Mouse (Mus musculus) CH12.LX (cell line): ENCODE results near the gene Alg12. TPM values are rescaled to one million over a fixed set of nuclear protein-coding genes. Genes with fewer than 3 reads are reported as not detected.

Source experiments
- DNase-seq: peaks from one replicate; pipeline ENCODE4 v3.0.0-alpha.2; 2013; ENCODE audit errors: extremely low read depth
- H3K27ac ChIP-seq: 2 replicates; pipeline ENCODE4 v1.5.1; 2012; ENCODE audit warnings: low read depth, mild to moderate bottlenecking, control low read depth, moderate library complexity; ENCODE audit not compliant: insufficient read depth
- H3K27me3 ChIP-seq: replicated peaks from 2 replicates; pipeline ENCODE3; 2012; ENCODE audit warnings: inconsistent platforms
- H3K36me3 ChIP-seq, 2 experiments: replicated peaks in 1 of 2; 2 replicates each; pipeline versions ENCODE3 to v1.6.1; 2012; ENCODE audit warnings: inconsistent platforms in 1 of 2, low read length in 1 of 2, mild to moderate bottlenecking in 1 of 2, mixed read lengths in 1 of 2, moderate library complexity in 1 of 2; ENCODE audit not compliant: control insufficient read depth in 1 of 2, insufficient read depth in 1 of 2
- H3K4me1 ChIP-seq, 2 experiments: 2 replicates each; pipeline ENCODE4 v1.6.1; 2012; ENCODE audit warnings: inconsistent platforms in 1 of 2, moderate library complexity in 1 of 2; ENCODE audit not compliant: insufficient read depth in 2 of 2, control insufficient read depth in 1 of 2
- H3K4me2 ChIP-seq: 2 replicates; pipeline ENCODE4 v1.6.1; 2012; ENCODE audit warnings: low read depth, mild to moderate bottlenecking, control low read depth; ENCODE audit not compliant: poor library complexity, insufficient read depth, severe bottlenecking
- H3K4me3 ChIP-seq, 3 experiments: fragments of 150-350 bp in 1 of 3; sonication (generic) in 1 of 3; replicated peaks in 1 of 3; 2 replicates each; pipeline versions ENCODE3 to v1.5.1; 2011 to 2012; ENCODE audit warnings: low read depth in 2 of 3, low read length in 2 of 3, mild to moderate bottlenecking in 2 of 3, moderate library complexity in 2 of 3, control low read depth in 1 of 3, improper control_type of control experiment in 1 of 3, inconsistent platforms in 1 of 3, mixed read lengths in 1 of 3; ENCODE audit not compliant: poor library complexity in 1 of 3
- H3K79me2 ChIP-seq: replicated peaks from 2 replicates; pipeline ENCODE4 v1.6.1; 2012; ENCODE audit warnings: mild to moderate bottlenecking, moderate library complexity; ENCODE audit not compliant: control insufficient read depth, poor library complexity, insufficient read depth, severe bottlenecking; ENCODE audit errors: extremely low read depth
- H3K9ac ChIP-seq: 2 replicates; pipeline ENCODE4 v1.6.1; 2012; ENCODE audit warnings: low read depth, mild to moderate bottlenecking, control low read depth, moderate library complexity; ENCODE audit not compliant: insufficient read depth
- H3K9me3 ChIP-seq: replicated peaks from 2 replicates; pipeline ENCODE3; 2012; ENCODE audit warnings: low read length, inconsistent platforms, mixed read lengths
- BHLHE40 ChIP-seq: IDR thresholded peaks from 2 replicates; pipeline ENCODE4 v1.6.1; 2011; ENCODE audit warnings: mild to moderate bottlenecking, low read depth, low read length, improper control_type of control experiment
- CHD1 ChIP-seq: IDR thresholded peaks from 2 replicates; pipeline ENCODE4 v1.6.1; 2012; ENCODE audit warnings: low read depth, low read length, improper control_type of control experiment, inconsistent platforms
- CHD2 ChIP-seq: IDR thresholded peaks from 2 replicates; pipeline ENCODE4 v1.6.1; 2011; ENCODE audit warnings: low read length, improper control_type of control experiment
- CTCF ChIP-seq, 2 experiments: IDR thresholded peaks in 1 of 2; conservative IDR thresholded peaks in 1 of 2; 2 replicates each; pipeline ENCODE4 v1.5.1; 2011 to 2012; ENCODE audit warnings: low read depth in 2 of 2, low read length in 2 of 2, improper control_type of control experiment in 1 of 2, inconsistent platforms in 1 of 2, mild to moderate bottlenecking in 1 of 2, moderate library complexity in 1 of 2
- E2F4 ChIP-seq: IDR thresholded peaks from 2 replicates; pipeline ENCODE4 v1.6.1; 2011; ENCODE audit warnings: low read depth, low read length, improper control_type of control experiment; ENCODE audit not compliant: insufficient replicate concordance
- ELF1 ChIP-seq: IDR thresholded peaks from 2 replicates; pipeline ENCODE4 v1.6.1; 2014; ENCODE audit warnings: low read depth, mild to moderate bottlenecking, inconsistent platforms, low read length, improper control_type of control experiment
- EP300 ChIP-seq: IDR thresholded peaks from 2 replicates; pipeline ENCODE4 v1.6.1; 2011; ENCODE audit warnings: low read length, improper control_type of control experiment
- ETS1 ChIP-seq: conservative IDR thresholded peaks from 2 replicates; pipeline ENCODE4 v1.6.1; 2012; ENCODE audit warnings: low read depth, mild to moderate bottlenecking, inconsistent platforms, low read length, improper control_type of control experiment, moderate library complexity
- GABPA ChIP-seq: IDR thresholded peaks from 2 replicates; pipeline ENCODE4 v1.6.1; 2012; ENCODE audit warnings: low read depth, low read length, improper control_type of control experiment, inconsistent platforms; ENCODE audit not compliant: insufficient replicate concordance
- HCFC1 ChIP-seq: IDR thresholded peaks from 2 replicates; pipeline ENCODE4 v1.6.1; 2012; ENCODE audit warnings: low read depth, mild to moderate bottlenecking, inconsistent platforms, low read length, improper control_type of control experiment
- IRF4 ChIP-seq: IDR thresholded peaks from 2 replicates; pipeline ENCODE4 v1.6.1; 2014; ENCODE audit warnings: low read depth, mild to moderate bottlenecking, inconsistent platforms, low read length, improper control_type of control experiment
- JUN ChIP-seq: IDR thresholded peaks from 2 replicates; pipeline ENCODE4 v1.6.1; 2011; ENCODE audit warnings: low read depth, mild to moderate bottlenecking, low read length, improper control_type of control experiment, moderate library complexity; ENCODE audit not compliant: insufficient read depth
- JUND ChIP-seq: conservative IDR thresholded peaks from 2 replicates; pipeline ENCODE4 v1.6.1; 2011; ENCODE audit warnings: low read depth, low read length, improper control_type of control experiment
- KAT2A ChIP-seq: IDR thresholded peaks from 2 replicates; pipeline ENCODE4 v1.6.1; 2012; ENCODE audit warnings: low read length, improper control_type of control experiment, inconsistent platforms; ENCODE audit not compliant: insufficient replicate concordance
- MAFK ChIP-seq: IDR thresholded peaks from 2 replicates; pipeline ENCODE4 v1.6.1; 2011; ENCODE audit warnings: low read length, improper control_type of control experiment; ENCODE audit not compliant: insufficient replicate concordance
- MAX ChIP-seq: IDR thresholded peaks from 2 replicates; pipeline ENCODE4 v1.6.1; 2011; ENCODE audit warnings: low read length, improper control_type of control experiment
- MAZ ChIP-seq: IDR thresholded peaks from 2 replicates; pipeline ENCODE4 v1.6.1; 2012; ENCODE audit warnings: low read depth, mild to moderate bottlenecking, inconsistent platforms, low read length, improper control_type of control experiment, moderate library complexity
- MEF2A ChIP-seq: IDR thresholded peaks from 2 replicates; pipeline ENCODE4 v1.6.1; 2014; ENCODE audit warnings: low read depth, mild to moderate bottlenecking, inconsistent platforms, low read length, improper control_type of control experiment, borderline replicate concordance
- MXI1 ChIP-seq: IDR thresholded peaks from 2 replicates; pipeline ENCODE4 v1.6.1; 2011; ENCODE audit warnings: mild to moderate bottlenecking, low read depth, low read length, improper control_type of control experiment
- MYC ChIP-seq: IDR thresholded peaks from 2 replicates; pipeline ENCODE4 v1.6.1; 2011; ENCODE audit warnings: low read depth, mild to moderate bottlenecking, improper control_type of control experiment, low read length
- NELFE ChIP-seq: IDR thresholded peaks from 2 replicates; pipeline ENCODE4 v1.6.1; 2011; ENCODE audit warnings: low read depth, low read length, improper control_type of control experiment
- NRF1 ChIP-seq: IDR thresholded peaks from 2 replicates; pipeline ENCODE4 v1.6.1; 2014; ENCODE audit warnings: low read depth, mild to moderate bottlenecking, inconsistent platforms, low read length, improper control_type of control experiment, moderate library complexity
- PAX5 ChIP-seq: IDR thresholded peaks from 2 replicates; pipeline ENCODE4 v1.6.1; 2012; ENCODE audit warnings: low read length, inconsistent platforms, mixed read lengths
- POLR2A ChIP-seq: IDR thresholded peaks from 2 replicates; pipeline ENCODE4 v1.6.1; 2011; ENCODE audit warnings: low read depth, mild to moderate bottlenecking, improper control_type of control experiment, low read length
- POLR2AphosphoS2 ChIP-seq: IDR thresholded peaks from 2 replicates; pipeline ENCODE4 v1.6.1; 2011; ENCODE audit warnings: low read depth, low read length, improper control_type of control experiment
- RAD21 ChIP-seq: IDR thresholded peaks from 2 replicates; pipeline ENCODE4 v1.6.1; 2011; ENCODE audit warnings: low read depth, mild to moderate bottlenecking, low read length, improper control_type of control experiment, moderate library complexity
- RCOR1 ChIP-seq: conservative IDR thresholded peaks from 2 replicates; pipeline ENCODE4 v1.6.1; 2012; ENCODE audit warnings: low read depth, mild to moderate bottlenecking, inconsistent platforms, low read length, improper control_type of control experiment
- SIN3A ChIP-seq: IDR thresholded peaks from 2 replicates; pipeline ENCODE4 v1.6.1; 2012; ENCODE audit warnings: low read length, improper control_type of control experiment, inconsistent platforms
- SMC3 ChIP-seq: IDR thresholded peaks from 2 replicates; pipeline ENCODE4 v1.6.1; 2011; ENCODE audit warnings: low read depth, low read length, improper control_type of control experiment
- TBP ChIP-seq: conservative IDR thresholded peaks from 2 replicates; pipeline ENCODE4 v1.6.1; 2011; ENCODE audit warnings: low read depth, low read length, improper control_type of control experiment
- TCF12 ChIP-seq: IDR thresholded peaks from 2 replicates; pipeline ENCODE4 v1.6.1; 2014; ENCODE audit warnings: low read depth, mild to moderate bottlenecking, inconsistent platforms, low read length, improper control_type of control experiment
- UBTF ChIP-seq: IDR thresholded peaks from 2 replicates; pipeline ENCODE4 v1.6.1; 2012; ENCODE audit warnings: low read depth, mild to moderate bottlenecking, inconsistent platforms, low read length, improper control_type of control experiment, moderate library complexity
- USF1 ChIP-seq: IDR thresholded peaks from 2 replicates; pipeline ENCODE4 v1.6.1; 2014; ENCODE audit warnings: low read depth, mild to moderate bottlenecking, inconsistent platforms, low read length, improper control_type of control experiment
- USF2 ChIP-seq: conservative IDR thresholded peaks from 2 replicates; pipeline ENCODE4 v1.6.1; 2011; ENCODE audit warnings: low read depth, low read length, improper control_type of control experiment
- ZC3H11A ChIP-seq: IDR thresholded peaks from 2 replicates; pipeline ENCODE4 v1.6.1; 2012; ENCODE audit warnings: low read depth, mild to moderate bottlenecking, inconsistent platforms, low read length, improper control_type of control experiment
- ZKSCAN1 ChIP-seq: IDR thresholded peaks from 2 replicates; pipeline ENCODE4 v1.6.1; 2012; ENCODE audit warnings: low read depth, inconsistent platforms, low read length, improper control_type of control experiment, borderline replicate concordance
- ZMIZ1 ChIP-seq: IDR thresholded peaks from 2 replicates; pipeline ENCODE4 v1.6.1; 2012; ENCODE audit warnings: low read depth, mild to moderate bottlenecking, inconsistent platforms, low read length, improper control_type of control experiment
- ZNF384 ChIP-seq: IDR thresholded peaks from 2 replicates; pipeline ENCODE4 v1.6.1; 2012; ENCODE audit warnings: low read depth, low read length, improper control_type of control experiment, inconsistent platforms
- dilution Hi-C: fragments of 300-500 bp; cut with MboI; formaldehyde crosslinking; loops from 2 replicates; pipeline ENCODE4 v1.14.3; 2020; ENCODE audit warnings: low sequenced_read_pairs; ENCODE audit not compliant: extremely low pct_unique_long_range_greater_than_20kb, extremely low pct_ligation_motif_present
- in situ Hi-C: fragments of 300-500 bp; cut with MboI; formaldehyde crosslinking; loops from 3 replicates; pipeline ENCODE4 v1.14.3; 2019; ENCODE audit warnings: low sequenced_read_pairs, low pct_ligation_motif_present, low pct_unique_long_range_greater_than_20kb, mixed read lengths
- polyA plus RNA-seq: library from polyadenylated mRNA; unstranded; fragments of >175 nt; gene quantifications from 2 replicates; pipeline ENCODE4 v1.2.1, GENCODE M21; 2012; ENCODE audit warnings: low read depth; ENCODE audit not compliant: insufficient read length
- total RNA-seq, 2 experiments: library from RNA; depleted of rRNA; stranded (reverse); fragments of 300-350 nt in 1 of 2; fragments of >200 nt in 1 of 2; gene quantifications; 2 replicates each; pipeline ENCODE4 v1.2.3; 2012 to 2014

Gene Alg12
- total and polyA plus RNA-seq, 3 experiments, result 8.1 to 10.3 (median 8.5) TPM

- H3K36me3 ChIP-seq, result peaks cover 6 to 28% of the 10 kb centered on the region in 2 experiments
- peaks cover 40% of the 10 kb centered on the region for H3K27me3 ChIP-seq
- TF ChIP-seq ETS1 (no peak), BHLHE40 (peak; percentile 63), KAT2A (peak; percentile 89), ZNF384 (no peak), PAX5 (no peak), JUN (no peak), NRF1 (peak; percentile 98), MAX (peak; percentile 97), SMC3 (no peak), CHD2 (no peak), TCF12 (peak; percentile 88), GABPA (no peak), JUND (no peak), ZC3H11A (no peak), NELFE (peak; percentile 84), USF1 (no peak), RCOR1 (no peak), E2F4 (no peak), POLR2A (peak; percentile 82), TBP (peak; percentile 77; the same call in 1 of the 2 replicates), MXI1 (peak; percentile 94), MAZ (peak; percentile 12; the same call in 1 of the 2 replicates), MYC (peak; percentile 95), USF2 (no peak), RAD21 (no peak), ZKSCAN1 (no peak), EP300 (no peak), CHD1 (no peak), CTCF (conservative IDR thresholded peaks at IDR 0.05 in 1 of 2, IDR thresholded peaks at IDR 0.05 in 1 of 2; ENCODE audit: low read depth in 2 of 2, low read length in 2 of 2) (no peak), ELF1 (peak; percentile 52; the same call in 1 of the 2 replicates), MEF2A (no peak), IRF4 (0 out of 2 replicates have a peak, but pooled peaks have one; percentile 14), UBTF (peak; percentile 89; the same call in 1 of the 2 replicates), SIN3A (peak; percentile 71; the same call in 1 of the 2 replicates), HCFC1 (peak; percentile 58), MAFK (no peak), POLR2AphosphoS2 (0 out of 2 replicates have a peak, but pooled peaks have one; percentile 37), ZMIZ1 (peak; percentile 84)
- peak within 1 kb of the TSS; percentile 70 for H3K27ac ChIP-seq
- dilution Hi-C loops (no loop called here), in situ Hi-C loops (no loop called here)
- peak; percentile 93 for DNase-seq
- peak within 1 kb of the TSS; percentile 85 for H3K4me2 ChIP-seq
- peaks cover 2% of the 10 kb centered on the region for H3K9me3 ChIP-seq
- H3K4me3 ChIP-seq, result peak within 1 kb of the TSS; percentile 73 to 91 (median 76)
- H3K79me2 ChIP-seq, result 0 out of 2 replicates have a peak, but pooled peaks cover 3% of the 10 kb centered on the region
- peak within 1 kb of the TSS; percentile 64 for H3K9ac ChIP-seq
- peaks cover 12 to 26% of the 10 kb centered on the region in 2 experiments for H3K4me1 ChIP-seq
Observed at GRCm38 (mm10) chr15:88861772-88862622, 42.9 kb upstream of the Alg12 start, which contains the start of gene Pim3. Gene Pim3, plus strand, starts transcription at chr15:88862186.
